Mouse (Mus musculus) heart, adult 11 months (tissue): ENCODE results near the gene Gm45021.

ENCODE experiments used
- DNase-seq: peaks from one replicate; pipeline ENCODE4 v3.0.0; 2022

The Gm45021 gene

GRCm38 (mm10) chr6:48589194-48589750 lies at the start of gene Gm45021:
Gm45021 (plus strand) TSS chr6:48589610.
- no peak for DNase-seq

- DNase-seq, result peak; percentile 95
Observed at GRCm38 (mm10) chr6:48539860-48540259, 49.5 kb upstream of the Gm45021 start.

GRCm38 (mm10) chr6:48540721-48541120 lies 48.7 kb upstream of the Gm45021 start:
- peak; percentile 55 for DNase-seq

GRCm38 (mm10) chr6:48541560-48542450 lies 47.6 kb upstream of the Gm45021 start:
- peak; percentile 96 for DNase-seq

GRCm38 (mm10) chr6:48542631-48543030 lies 46.8 kb upstream of the Gm45021 start:
- DNase-seq, result peak; percentile 81

- DNase-seq, result peak; percentile 57
Observed at GRCm38 (mm10) chr6:48545251-48545650, 44.2 kb upstream of the Gm45021 start.

- peak; percentile 90 for DNase-seq
Observed at GRCm38 (mm10) chr6:48546271-48546670, 43.1 kb upstream of the Gm45021 start.

- peak; percentile 97 for DNase-seq
Observed at GRCm38 (mm10) chr6:48546858-48547257, 42.6 kb upstream of the Gm45021 start.

- DNase-seq, result no peak
Observed at GRCm38 (mm10) chr6:48548314-48548713, 41.1 kb upstream of the Gm45021 start.

- DNase-seq, result peak; percentile 87
Observed at GRCm38 (mm10) chr6:48552918-48553317, 36.5 kb upstream of the Gm45021 start.

GRCm38 (mm10) chr6:48553819-48554218 lies 35.6 kb upstream of the Gm45021 start:
- DNase-seq, result peak; percentile 88

- DNase-seq, result peak; percentile 100
Observed at GRCm38 (mm10) chr6:48554280-48555103, 34.9 kb upstream of the Gm45021 start, which contains the start of gene Lrrc61. Lrrc61 (plus strand) TSS chr6:48554796.

- DNase-seq, result peak; percentile 98
Observed at GRCm38 (mm10) chr6:48555104-48555890, 34.1 kb upstream of the Gm45021 start.

- peak; percentile 94 for DNase-seq
Observed at GRCm38 (mm10) chr6:48555956-48556355, 33.5 kb upstream of the Gm45021 start.

- peak; percentile 79 for DNase-seq
Observed at GRCm38 (mm10) chr6:48565693-48566310, 23.6 kb upstream of the Gm45021 start.

GRCm38 (mm10) chr6:48566312-48566711 lies 23.1 kb upstream of the Gm45021 start:
- DNase-seq, result peak; percentile 99

- DNase-seq, result peak; percentile 98
Observed at GRCm38 (mm10) chr6:48568036-48568984, 21.1 kb upstream of the Gm45021 start.

GRCm38 (mm10) chr6:48569065-48569807 lies 20.2 kb upstream of the Gm45021 start:
- no peak for DNase-seq

- DNase-seq, result peak; percentile 93
Observed at GRCm38 (mm10) chr6:48572014-48572413, 17.4 kb upstream of the Gm45021 start.

GRCm38 (mm10) chr6:48572572-48573061 lies 16.8 kb upstream of the Gm45021 start, which contains the start of gene Rarres2:
Rarres2 (minus strand) TSS chr6:48572789.
- peak; percentile 99 for DNase-seq
